Mouse (Mus musculus): Measurements from ENCODE around the gene S100z. TPM values are rescaled to one million over a fixed set of nuclear protein-coding genes. Genes with fewer than 3 reads are reported as not detected.

The S100z gene
- polyA plus RNA-seq (2015; fragmentation: Nextera tagmentation; extraction: Ambion mirVana), result not detected in 2 replicates

GRCm38 (mm10) chr13:95478671-95479413, at the start of gene S100z:
S100z (minus strand) TSS chr13:95478721.
- ATAC-seq (ENCODE audit: low FRiP score, low TSS enrichment), result no peak
- H3K36me3 ChIP-seq (ENCODE audit: insufficient read depth, low read length), result no peaks in the 10 kb centered on the region
- H3K27me3 ChIP-seq (ENCODE audit: insufficient read depth, low read length), result no peaks in the 10 kb centered on the region; the same call in 1 of the 2 replicates
- H3K4me2 ChIP-seq (replicated peaks; ENCODE audit: low read depth, low read length), result no peak within 1 kb of the TSS
- H3K9me3 ChIP-seq (ENCODE audit: low read length), result no peaks in the 10 kb centered on the region
- H3K4me1 ChIP-seq (ENCODE audit: insufficient read depth, low read length), result no peaks in the 10 kb centered on the region
- WGBS, result 89% methylated on average over 21 of the region's 21 CpGs
- H3K9ac ChIP-seq (replicated peaks; ENCODE audit: low read length), result no peak within 1 kb of the TSS
- no peak within 1 kb of the TSS for H3K27ac ChIP-seq (ENCODE audit: low read length)
- H3K4me3 ChIP-seq (ENCODE audit: low read length), result no peak within 1 kb of the TSS

DNA sequence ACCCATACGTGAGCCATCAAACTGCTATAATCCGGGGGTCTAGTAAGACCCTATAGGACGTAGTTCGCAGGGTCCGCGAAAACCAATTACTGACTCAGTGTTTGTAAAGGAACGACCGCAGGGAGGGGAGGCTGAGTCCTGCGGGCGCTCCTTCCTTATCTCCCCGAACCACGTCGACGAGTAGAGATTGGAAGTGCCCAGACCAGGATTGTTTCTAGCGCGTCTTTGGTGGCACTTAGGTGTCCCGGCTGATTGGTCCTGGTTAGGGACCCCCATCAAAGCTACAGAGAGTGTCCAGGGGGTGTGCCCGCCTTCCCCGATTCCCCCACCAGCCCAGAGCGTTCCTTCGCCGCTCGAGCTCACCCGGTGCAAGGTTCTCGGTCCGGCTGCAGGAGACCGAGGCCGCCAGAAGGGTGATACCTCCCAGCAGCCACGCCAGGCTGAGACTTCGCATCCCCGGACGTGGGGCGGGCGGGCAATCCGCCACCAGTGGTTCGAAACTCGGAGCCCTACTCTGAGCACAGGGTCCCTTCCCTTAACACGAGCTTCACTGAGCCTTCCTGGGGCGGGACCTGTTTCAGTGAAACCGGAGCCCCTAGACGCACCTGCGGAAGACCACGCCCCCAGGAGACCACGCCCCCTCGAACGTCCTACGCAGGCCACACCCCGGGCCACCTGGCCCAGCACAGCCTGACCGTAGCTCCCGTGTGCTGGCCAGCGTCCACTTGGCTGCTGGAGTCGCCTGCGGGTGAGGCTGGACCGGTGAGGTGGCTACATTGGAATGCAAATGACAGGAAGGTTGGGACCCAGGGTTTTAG, 46.4 kb upstream of the S100z start, which contains the start of gene F2rl1:
Gene F2rl1, minus strand, starts transcription at position 554 of the 818 bp plus-strand sequence.
- Histone ChIP-seq H3K9ac (replicated peaks; ENCODE audit: low read length) (peak within 1 kb of the TSS; percentile 73), H3K27me3 (ENCODE audit: insufficient read depth, low read length) (peaks cover 22% of the 10 kb centered on the region; the same call in 1 of the 2 replicates), H3K4me1 (ENCODE audit: insufficient read depth, low read length) (peaks cover 19% of the 10 kb centered on the region), H3K9me3 (ENCODE audit: low read length) (no peaks in the 10 kb centered on the region), H3K4me3 (ENCODE audit: low read length) (peak within 1 kb of the TSS; percentile 61), H3K4me2 (replicated peaks; ENCODE audit: low read depth, low read length) (peak within 1 kb of the TSS; percentile 85), H3K36me3 (ENCODE audit: insufficient read depth, low read length) (no peaks in the 10 kb centered on the region), H3K27ac (ENCODE audit: low read length) (peak within 1 kb of the TSS; percentile 45)
- ATAC-seq (ENCODE audit: low FRiP score, low TSS enrichment), result peak; percentile 93
- under 1% methylated on average over 54 of the region's 54 CpGs for WGBS

DNA sequence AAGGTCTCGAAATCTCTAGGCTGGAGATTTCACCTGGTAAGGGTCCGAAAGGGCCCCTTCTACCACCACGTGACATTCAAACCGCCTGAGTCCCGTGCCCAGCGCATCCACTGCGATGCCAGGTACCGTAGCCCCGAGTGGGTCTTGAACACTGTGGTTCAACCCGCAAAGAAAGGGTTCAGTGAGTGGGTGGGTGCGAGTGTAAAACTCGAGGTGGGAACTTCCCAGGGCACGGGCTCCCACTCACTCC, 45.8 kb upstream of the S100z start:
- no peaks in the 10 kb centered on the region for H3K9me3 ChIP-seq (ENCODE audit: low read length)
- ATAC-seq (ENCODE audit: low FRiP score, low TSS enrichment), result peak; percentile 39
- no peaks in the 10 kb centered on the region for H3K36me3 ChIP-seq (ENCODE audit: insufficient read depth, low read length)
- 2% methylated on average over 13 of the region's 13 CpGs for WGBS
- peaks cover 19% of the 10 kb centered on the region for H3K4me1 ChIP-seq (ENCODE audit: insufficient read depth, low read length)
- peak overlapping the region; percentile 85 for H3K4me2 ChIP-seq (replicated peaks; ENCODE audit: low read depth, low read length)
- H3K9ac ChIP-seq (replicated peaks; ENCODE audit: low read length), result peak overlapping the region; percentile 73
- peak overlapping the region; percentile 45 for H3K27ac ChIP-seq (ENCODE audit: low read length)
- H3K4me3 ChIP-seq (ENCODE audit: low read length), result peak overlapping the region; percentile 61
- H3K27me3 ChIP-seq (ENCODE audit: insufficient read depth, low read length), result peaks cover 22% of the 10 kb centered on the region; the same call in 1 of the 2 replicates

GRCm38 (mm10) chr13:95523659-95524423, 45.3 kb upstream of the S100z start:
- Histone ChIP-seq H3K27ac (ENCODE audit: low read length) (peak overlapping the region; percentile 45), H3K4me2 (replicated peaks; ENCODE audit: low read depth, low read length) (peak overlapping the region; percentile 85), H3K27me3 (ENCODE audit: insufficient read depth, low read length) (peaks cover 22% of the 10 kb centered on the region; the same call in 1 of the 2 replicates), H3K4me1 (ENCODE audit: insufficient read depth, low read length) (peaks cover 19% of the 10 kb centered on the region), H3K36me3 (ENCODE audit: insufficient read depth, low read length) (no peaks in the 10 kb centered on the region), H3K4me3 (ENCODE audit: low read length) (peak overlapping the region; percentile 61), H3K9ac (replicated peaks; ENCODE audit: low read length) (peak overlapping the region; percentile 73), H3K9me3 (ENCODE audit: low read length) (no peaks in the 10 kb centered on the region)
- ATAC-seq (ENCODE audit: low FRiP score, low TSS enrichment), result peak; percentile 33; the same call in 1 of the 2 replicates
- WGBS, result 3% methylated on average over 29 of the region's 29 CpGs

GRCm38 (mm10) chr13:95522176-95522575, 43.7 kb upstream of the S100z start:
- ATAC-seq (ENCODE audit: low FRiP score, low TSS enrichment), result no peak

GRCm38 (mm10) chr13:95521029-95521428, 42.5 kb upstream of the S100z start:
- H3K27me3 ChIP-seq (ENCODE audit: insufficient read depth, low read length), result peaks cover 14% of the 10 kb centered on the region; the same call in 1 of the 2 replicates
- 67% methylated on average over 6 of the region's 6 CpGs for WGBS

More at GRCm38 (mm10) chr13:95522176-95522575, 43.7 kb upstream of the S100z start:
- H3K27me3 ChIP-seq (ENCODE audit: insufficient read depth, low read length), result peaks cover 22% of the 10 kb centered on the region; the same call in 1 of the 2 replicates
- 68% methylated on average over 10 of the region's 10 CpGs for WGBS
- H3K9ac ChIP-seq (replicated peaks; ENCODE audit: low read length), result no peak overlapping the region
- no peak overlapping the region for H3K4me2 ChIP-seq (replicated peaks; ENCODE audit: low read depth, low read length)
- H3K27ac ChIP-seq (ENCODE audit: low read length), result no peak overlapping the region; the same call in 1 of the 2 replicates
- H3K36me3 ChIP-seq (ENCODE audit: insufficient read depth, low read length), result no peaks in the 10 kb centered on the region
- H3K9me3 ChIP-seq (ENCODE audit: low read length), result no peaks in the 10 kb centered on the region
- no peak overlapping the region for H3K4me3 ChIP-seq (ENCODE audit: low read length)
- peaks cover 22% of the 10 kb centered on the region for H3K4me1 ChIP-seq (ENCODE audit: insufficient read depth, low read length)

GRCm38 (mm10) chr13:95514756-95515155, 36.2 kb upstream of the S100z start:
- Histone ChIP-seq H3K27ac (ENCODE audit: low read length) (no peak overlapping the region), H3K27me3 (ENCODE audit: insufficient read depth, low read length) (no peaks in the 10 kb centered on the region), H3K36me3 (ENCODE audit: insufficient read depth, low read length) (peaks cover 8% of the 10 kb centered on the region), H3K4me2 (replicated peaks; ENCODE audit: low read depth, low read length) (no peak overlapping the region), H3K9me3 (ENCODE audit: low read length) (no peaks in the 10 kb centered on the region), H3K9ac (replicated peaks; ENCODE audit: low read length) (no peak overlapping the region), H3K4me3 (ENCODE audit: low read length) (no peak overlapping the region), H3K4me1 (ENCODE audit: insufficient read depth, low read length) (0 out of 2 replicates have a peak, but pooled peaks cover 4% of the 10 kb centered on the region)
- no peak for ATAC-seq (ENCODE audit: low FRiP score, low TSS enrichment)
- WGBS, result 61% methylated on average over 4 of the region's 4 CpGs

More at GRCm38 (mm10) chr13:95521029-95521428, 42.5 kb upstream of the S100z start:
- ATAC-seq (ENCODE audit: low FRiP score, low TSS enrichment), result no peak
- H3K27ac ChIP-seq (ENCODE audit: low read length), result no peak overlapping the region
- peaks cover 23% of the 10 kb centered on the region for H3K4me1 ChIP-seq (ENCODE audit: insufficient read depth, low read length)
- H3K9ac ChIP-seq (replicated peaks; ENCODE audit: low read length), result no peak overlapping the region
- no peaks in the 10 kb centered on the region for H3K36me3 ChIP-seq (ENCODE audit: insufficient read depth, low read length)
- H3K4me2 ChIP-seq (replicated peaks; ENCODE audit: low read depth, low read length), result no peak overlapping the region
- no peak overlapping the region for H3K4me3 ChIP-seq (ENCODE audit: low read length)
- H3K9me3 ChIP-seq (ENCODE audit: low read length), result no peaks in the 10 kb centered on the region

- H3K4me1 ChIP-seq (ENCODE audit: insufficient read depth, low read length), result no peaks in the 10 kb centered on the region
- 92% methylated on average over 5 of the region's 5 CpGs for WGBS
- H3K9ac ChIP-seq (replicated peaks; ENCODE audit: low read length), result no peak overlapping the region
- H3K27ac ChIP-seq (ENCODE audit: low read length), result no peak overlapping the region
- H3K9me3 ChIP-seq (ENCODE audit: low read length), result no peaks in the 10 kb centered on the region
- H3K4me3 ChIP-seq (ENCODE audit: low read length), result no peak overlapping the region
- no peak for ATAC-seq (ENCODE audit: low FRiP score, low TSS enrichment)
- no peaks in the 10 kb centered on the region for H3K27me3 ChIP-seq (ENCODE audit: insufficient read depth, low read length)
- no peak overlapping the region for H3K4me2 ChIP-seq (replicated peaks; ENCODE audit: low read depth, low read length)
- H3K36me3 ChIP-seq (ENCODE audit: insufficient read depth, low read length), result peaks cover 8% of the 10 kb centered on the region
Measured at GRCm38 (mm10) chr13:95510054-95510453, 31.5 kb upstream of the S100z start.

DNA sequence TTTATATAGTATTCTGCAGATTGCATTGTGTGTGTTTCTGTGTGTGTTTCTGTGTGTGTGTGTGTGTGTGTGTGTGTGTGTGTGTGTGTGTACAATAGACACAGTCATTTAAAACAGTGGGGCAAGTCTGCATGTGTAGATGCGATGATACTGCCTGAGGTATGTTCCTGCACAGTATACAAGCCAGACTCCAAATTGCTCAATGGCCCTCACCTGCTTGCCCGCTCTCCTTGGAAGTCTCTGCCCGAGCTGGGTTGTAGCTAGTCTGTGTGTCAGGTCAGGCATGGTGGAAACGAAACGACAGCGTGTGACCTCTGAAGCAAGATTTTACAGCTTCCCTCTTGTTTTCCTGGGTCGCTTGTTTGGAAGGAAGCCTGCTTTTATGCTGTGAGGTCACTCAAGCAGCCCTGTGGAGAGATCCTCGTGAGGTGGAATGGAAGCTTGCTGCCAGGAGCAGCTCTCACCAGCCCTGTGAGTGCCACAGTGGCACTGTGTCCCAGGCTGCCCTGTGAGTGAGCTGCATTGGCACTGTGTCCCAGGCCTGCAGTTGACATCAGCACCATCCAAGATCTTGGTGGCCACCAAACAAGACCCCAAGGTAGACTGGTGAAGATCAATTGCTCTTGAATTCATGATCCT, 24.9 kb upstream of the S100z start:
- H3K9ac ChIP-seq (replicated peaks; ENCODE audit: low read length), result no peak overlapping the region
- no peaks in the 10 kb centered on the region for H3K27me3 ChIP-seq (ENCODE audit: insufficient read depth, low read length)
- H3K4me3 ChIP-seq (ENCODE audit: low read length), result no peak overlapping the region
- H3K4me2 ChIP-seq (replicated peaks; ENCODE audit: low read depth, low read length), result no peak overlapping the region
- no peaks in the 10 kb centered on the region for H3K4me1 ChIP-seq (ENCODE audit: insufficient read depth, low read length)
- no peaks in the 10 kb centered on the region for H3K36me3 ChIP-seq (ENCODE audit: insufficient read depth, low read length)
- no peak for ATAC-seq (ENCODE audit: low FRiP score, low TSS enrichment)
- 58% methylated on average over 8 of the region's 8 CpGs for WGBS
- no peaks in the 10 kb centered on the region for H3K9me3 ChIP-seq (ENCODE audit: low read length)
- no peak overlapping the region for H3K27ac ChIP-seq (ENCODE audit: low read length)

Measured in kidney, embryonic 16.5 days (tissue).